Mouse (Mus musculus) lung, adult 2 months (tissue): Measurements from ENCODE around the gene Il17ra.

Experiments used
- CTCF ChIP-seq: fragments of 200-500 bp; IDR thresholded peaks from 2 replicates; pipeline ENCODE4 v1.5.1; 2011; ENCODE audit warnings: mild to moderate bottlenecking, low read length, control low read depth; ENCODE audit not compliant: insufficient read depth
- POLR2A ChIP-seq: fragments of 200-500 bp; IDR thresholded peaks from 2 replicates; pipeline ENCODE4 v1.6.1; 2011; ENCODE audit warnings: low read depth, mild to moderate bottlenecking, control low read depth, low read length, borderline replicate concordance; ENCODE audit errors: extremely low read depth

DNA sequence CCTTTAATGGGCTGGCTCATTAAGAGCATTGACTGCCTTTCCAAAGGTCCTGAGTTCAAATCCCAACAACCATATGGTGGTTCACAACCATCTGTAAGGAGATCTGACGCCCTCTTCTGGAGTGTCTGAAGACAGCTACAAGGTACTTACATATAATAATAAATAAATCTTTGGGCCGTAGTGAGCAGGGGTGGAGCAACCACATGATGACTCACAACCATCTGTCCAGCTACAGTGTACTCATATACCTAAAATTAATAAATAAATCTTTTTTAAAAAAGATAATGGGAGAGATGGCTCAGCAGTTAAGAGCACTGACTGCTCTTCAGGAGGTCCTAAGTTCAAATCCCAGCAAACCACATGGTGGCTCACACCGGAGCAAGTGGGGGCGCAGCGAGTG lies 5.3 kb upstream of the Il17ra start:
- TF ChIP-seq POLR2A = no peak
- no peak for TF ChIP-seq CTCF
